Mouse (Mus musculus) hindlimb bud, embryonic 11.5 days (tissue): ENCODE data around the gene Rpap3.

Experiments used
- DNase-seq: peaks from one replicate; pipeline ENCODE4 v3.0.0-alpha.2; 2012; ENCODE audit warnings: low read depth, low spot score; ENCODE audit errors: extremely low spot score

Gene Rpap3

DNA sequence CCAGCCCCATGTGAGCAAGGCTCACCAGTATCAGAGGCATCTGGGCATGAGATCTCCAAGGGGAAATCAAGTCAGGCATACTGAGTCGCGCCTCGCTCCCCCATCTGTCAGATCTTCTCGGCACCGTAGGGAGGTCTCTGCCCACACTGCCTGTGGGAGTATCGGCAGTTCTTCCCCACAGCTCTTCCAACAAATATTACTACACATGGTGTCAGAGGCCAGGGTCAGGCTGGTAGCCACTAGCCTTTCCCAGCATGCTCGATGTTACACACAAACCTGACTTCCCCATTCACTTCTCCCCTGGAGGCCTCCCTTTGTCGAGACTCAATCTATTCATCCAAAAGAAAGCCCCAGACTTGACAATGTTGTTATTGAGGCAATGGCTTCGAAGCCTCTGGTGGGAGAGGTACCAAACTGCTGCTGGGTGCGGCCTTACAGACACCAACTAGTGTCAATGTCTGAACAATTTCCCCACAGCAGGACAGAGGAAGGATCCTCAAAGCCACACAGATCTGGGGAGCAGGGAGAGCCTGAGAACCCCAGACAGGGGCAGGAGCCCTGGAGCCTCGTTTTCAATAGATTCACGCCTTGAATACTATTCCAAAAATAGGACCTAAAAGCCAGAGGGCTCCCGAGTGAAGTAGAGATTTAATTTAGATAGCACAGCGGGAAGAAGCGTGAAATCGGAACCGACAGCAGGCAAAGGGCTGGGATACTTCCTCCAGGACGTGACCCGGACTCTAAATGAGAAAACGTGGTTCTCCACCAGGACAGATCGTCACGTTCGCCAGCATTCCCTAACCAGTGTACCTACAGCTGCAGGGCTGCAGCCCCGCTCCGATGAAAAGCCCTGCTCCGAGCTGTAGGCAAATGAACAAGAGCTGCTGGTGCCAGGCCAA is 47.5 kb downstream of the Rpap3 start:
- no peak for DNase-seq

GRCm38 (mm10) chr15:97657420-97657819 is 48.2 kb downstream of the Rpap3 start:
- no peak for DNase-seq

GRCm38 (mm10) chr15:97649726-97650125 is 55.9 kb downstream of the Rpap3 start:
- DNase-seq: no peak

- no peak for DNase-seq
Observed at GRCm38 (mm10) chr15:97648176-97648575, 57.4 kb downstream of the Rpap3 start.

- DNase-seq: no peak
Observed at GRCm38 (mm10) chr15:97646426-97646825, 59.2 kb downstream of the Rpap3 start.

DNA sequence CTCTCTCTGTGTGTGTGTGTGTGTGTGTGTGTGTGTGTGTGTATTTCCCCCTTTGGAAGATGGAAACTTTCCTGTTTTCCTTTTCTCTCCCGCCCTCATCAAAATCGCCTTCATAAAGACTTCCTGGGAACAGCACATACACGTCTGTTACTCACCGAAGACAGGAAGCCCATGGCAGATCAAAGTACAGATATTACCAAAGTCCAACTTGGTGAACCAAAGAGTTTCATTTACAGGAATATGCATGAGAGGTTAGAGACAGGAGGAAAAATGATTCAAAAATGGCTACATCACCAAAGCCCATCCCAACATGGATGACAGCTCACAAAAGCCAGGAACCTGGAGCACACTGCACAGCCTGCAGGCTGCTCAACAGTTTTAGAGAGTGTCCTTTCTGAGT is 61.6 kb downstream of the Rpap3 start:
- DNase-seq: no peak
